ENCODE assay signal across 10 mouse cellular contexts in genomic region chr17:28696641-28697040, GRCm38 (mm10). TPM values are rescaled to one million over a fixed set of nuclear protein-coding genes. Genes with fewer than 3 reads are reported as not detected.
A peak's percentile ranks its signal among the peaks of the same experiment; 100 is the strongest.
DNase-seq lines count a peak whose midpoint lies in the region; ATAC-seq and TF ChIP-seq lines count a peak whose summit lies in the region.
"Had no signal": no experiment of that assay in that cellular context is flagged by ENCODE, and none has a peak within 500 bp of the region (broad histone marks: within the 10 kb centered on the region; RNA-seq: fewer than 3 reads in every experiment).

No protein-coding gene starts in this region.

- H3K9me3 ChIP-seq in liver, embryonic 12.5 days (replicated peaks): no peaks in the 10 kb centered on the region
- H3K9me3 ChIP-seq: forebrain, embryonic 15.5 days had no signal

- TF ChIP-seq POLR2A in testis, adult 2 months (IDR thresholded peaks at IDR 0.05; ENCODE audit: control insufficient read depth, low read depth, low read length): no peak

- no peak overlapping the region for H3K4me3 ChIP-seq in testis, adult 2 months (ENCODE audit: control insufficient read depth, low read depth, low read length)
- H3K4me3 ChIP-seq in liver, embryonic 12.5 days: no peak overlapping the region
- H3K4me3 ChIP-seq: forebrain, embryonic 15.5 days had no signal

- no peaks in the 10 kb centered on the region for H3K27me3 ChIP-seq in testis, adult 2 months (ENCODE audit: control insufficient read depth, insufficient read depth, low read length)
- no peaks in the 10 kb centered on the region for H3K27me3 ChIP-seq in liver, embryonic 12.5 days (replicated peaks)
- H3K27me3 ChIP-seq: forebrain, embryonic 15.5 days had no signal

- no peaks in the 10 kb centered on the region for H3K36me3 ChIP-seq in testis, adult 2 months (ENCODE audit: control insufficient read depth, insufficient read depth, low read length)
- H3K36me3 ChIP-seq in liver, embryonic 12.5 days: peaks cover 27% of the 10 kb centered on the region
- H3K36me3 ChIP-seq: forebrain, embryonic 15.5 days had no signal

- DNase-seq in kidney, adult 11 months: peak; percentile 67
- no peak for DNase-seq in kidney, postnatal 4 days
- DNase-seq in testis, postnatal 14 days (ENCODE audit: low spot score): no peak
- DNase-seq in frontal cortex, postnatal 14 days (ENCODE audit: low spot score in 2 of 2): no peak
- DNase-seq in heart, postnatal 25 days (ENCODE audit: low spot score): no peak
- no peak for DNase-seq in gastrocnemius, adult 18-20 months (ENCODE audit: low spot score)

- 0 out of 2 replicates have a peak overlapping the region, but pooled peaks have one; percentile 21 for H3K27ac ChIP-seq in testis, adult 2 months (ENCODE audit: control insufficient read depth, insufficient read depth, low read depth, low read length)
- H3K27ac ChIP-seq in liver, embryonic 12.5 days: peak overlapping the region; percentile 59
- H3K27ac ChIP-seq: forebrain, embryonic 15.5 days had no signal

- 28% methylated on average over 2 of the region's 2 CpGs for WGBS in liver, embryonic 12.5 days (ENCODE audit: insufficient replicate concordance)

- H3K4me1 ChIP-seq in testis, adult 2 months (ENCODE audit: control insufficient read depth, insufficient read depth, low read length): peaks cover 17% of the 10 kb centered on the region
- peaks cover 85% of the 10 kb centered on the region for H3K4me1 ChIP-seq in liver, embryonic 12.5 days

- H3K4me2 ChIP-seq in liver, embryonic 12.5 days: peak overlapping the region; percentile 45
- H3K4me2 ChIP-seq: forebrain, embryonic 15.5 days; heart, embryonic 11.5 days had no signal

- TF ChIP-seq CTCF in testis, adult 2 months (IDR thresholded peaks at IDR 0.05; ENCODE audit: control insufficient read depth, insufficient read depth, insufficient replicate concordance, low read depth, low read length): no peak

- H3K9ac ChIP-seq in liver, embryonic 12.5 days: 0 out of 2 replicates have a peak overlapping the region, but pooled peaks have one; percentile 9
- H3K9ac ChIP-seq: forebrain, embryonic 15.5 days had no signal

- no peak for ATAC-seq in liver, embryonic 12.5 days

- intact Hi-C loops in heart, postnatal 25 days (cut with DNase I): loop anchor here (10.0 kb wide), 1 partner anchor 48 kb away; no protein-coding TSS in a partner anchor

RNA-seq across cellular contexts. Expression of gene Mapk14, which starts 5.5 kb away (rescaled TPM):
- polyA plus RNA-seq in testis, adult 2 months (2012; rRNA removed): 10.9 and 14.2 TPM in 2 replicates
- polyA plus RNA-seq in liver, embryonic 12.5 days (2016; fragmentation: Nextera tagmentation; extraction: Ambion mirVana): 53.4 and 55.7 TPM in 2 replicates
- total RNA-seq in heart, postnatal 25 days (2021): 10 to 100 TPM; 55.0 to 55.8 TPM
- 10 to 100 TPM; 87.4 to 93.2 TPM for total RNA-seq in gastrocnemius, adult 18-20 months (2021)

RNA-seq across cellular contexts. Expression of gene Slc26a8, which starts 6.6 kb away (rescaled TPM):
- 170 and 188 TPM in 2 replicates for polyA plus RNA-seq in testis, adult 2 months (2012; rRNA removed)
- polyA plus RNA-seq in liver, embryonic 12.5 days (2016; fragmentation: Nextera tagmentation; extraction: Ambion mirVana): 0.41 and 0.48 TPM in 2 replicates
- under 1 TPM; 0.16 to 0.78 TPM for total RNA-seq in heart, postnatal 25 days (2021)
- under 1 TPM; 0.17 to 0.18 TPM for total RNA-seq in gastrocnemius, adult 18-20 months (2021)

RNA-seq across cellular contexts. Expression of gene AC170998.1, which starts 29.2 kb away (rescaled TPM):
- polyA plus RNA-seq in testis, adult 2 months (2012; rRNA removed): not detected in 2 replicates
- 2.5 and 3.1 TPM in 2 replicates for polyA plus RNA-seq in liver, embryonic 12.5 days (2016; fragmentation: Nextera tagmentation; extraction: Ambion mirVana)
- total RNA-seq in heart, postnatal 25 days (2021): under 1 TPM in 1 of 2 experiments, not detected in 1; 0.88 TPM
- total RNA-seq in gastrocnemius, adult 18-20 months (2021): under 1 TPM in 1 of 2 experiments, not detected in 1; 0.66 TPM
